Mouse (Mus musculus) megakaryocyte-erythroid progenitor cell, adult 5-6 weeks (primary cell): Measurements from ENCODE around the gene Nphs1. TPM values are rescaled to one million over a fixed set of nuclear protein-coding genes. Genes with fewer than 3 reads are reported as not detected.
A peak's percentile ranks its signal among the peaks of the same experiment; 100 is the strongest.
"Not testable (repeated sequence)": the region's sequence is repeated elsewhere in the genome, so short reads cannot be mapped to it uniquely, and the experiment has no call there.

Experiments used
- ATAC-seq: replicated peaks from 2 replicates; pipeline ENCODE4 v1.8.0; 2016; ENCODE audit warnings: mild to moderate bottlenecking, inconsistent platforms; ENCODE audit not compliant: severe bottlenecking, poor library complexity, low FRiP score, low TSS enrichment
- total RNA-seq, 2 experiments: library from RNA; stranded (forward) in 1 of 2; stranded (reverse) in 1 of 2; fragments of 200-1000, 215-1000 nt in 1 of 2; fragments of >200 nt in 1 of 2; fragmentation: Nextera tagmentation in 1 of 2; gene quantifications; 2 replicates each; pipeline ENCODE4 v1.2.3; 2014 to 2017

Nphs1 gene
- total RNA-seq, 2 experiments from 2014 or later = 1.7 to 1.9 TPM

- ATAC-seq = no peak
Measured at GRCm38 (mm10) chr7:30477415-30478381, 19.6 kb downstream of the Nphs1 start.

- ATAC-seq = no peak
Measured at GRCm38 (mm10) chr7:30484250-30484649, 26.1 kb downstream of the Nphs1 start.

DNA sequence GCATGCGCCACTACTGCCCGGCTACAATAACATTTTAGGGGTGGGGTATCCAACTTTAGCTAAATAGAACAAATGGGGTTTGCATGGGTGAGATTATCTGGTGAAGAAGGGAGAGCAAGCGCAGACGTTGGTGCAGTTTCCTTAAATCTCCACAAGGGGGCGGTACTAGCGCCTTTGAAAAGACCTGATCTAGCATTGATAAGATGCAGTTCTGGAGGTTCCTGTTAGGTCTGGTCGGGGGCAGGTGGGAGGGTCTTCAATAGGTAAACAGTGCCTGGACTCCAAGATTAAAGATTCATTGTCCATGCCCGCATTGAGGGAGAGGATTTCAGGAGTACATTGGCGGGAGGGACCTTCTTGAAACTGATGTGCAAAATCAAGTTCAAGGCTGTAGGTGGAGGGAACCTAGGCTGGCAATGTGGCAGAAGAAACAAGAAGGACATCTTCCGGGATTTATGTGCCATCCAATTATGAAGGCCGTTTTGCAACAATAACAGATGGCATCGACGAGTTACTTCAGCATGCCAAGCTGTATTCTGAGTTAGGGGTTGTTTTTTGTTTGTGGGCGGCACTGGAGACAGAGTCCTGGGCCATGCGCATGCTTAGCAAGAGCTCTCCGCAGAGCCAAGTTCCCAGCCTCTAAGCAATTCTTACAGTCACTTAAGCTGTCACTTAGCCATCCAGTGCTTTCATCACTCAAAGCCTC, 32.3 kb downstream of the Nphs1 start:
- no peak for ATAC-seq

DNA sequence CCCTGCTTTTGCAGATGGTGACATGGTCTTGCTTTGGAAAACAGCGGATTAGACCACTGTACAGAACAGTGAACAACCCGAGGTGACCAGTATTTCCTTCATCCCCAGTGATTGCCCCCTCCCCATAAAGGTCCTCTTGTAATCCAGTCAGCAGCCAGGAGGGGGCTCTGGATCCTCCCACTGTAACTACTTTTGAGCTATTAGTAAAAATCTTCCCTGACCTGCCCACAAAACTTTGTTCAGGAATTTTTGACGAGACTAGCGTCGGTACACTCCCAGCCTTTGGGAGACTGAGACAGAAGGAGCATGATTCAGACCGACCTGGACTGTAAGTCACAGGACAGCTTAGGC, 32.8 kb downstream of the Nphs1 start:
- ATAC-seq = no peak

GRCm38 (mm10) chr7:30492765-30493164, 34.6 kb downstream of the Nphs1 start:
- ATAC-seq = peak; percentile 74

DNA sequence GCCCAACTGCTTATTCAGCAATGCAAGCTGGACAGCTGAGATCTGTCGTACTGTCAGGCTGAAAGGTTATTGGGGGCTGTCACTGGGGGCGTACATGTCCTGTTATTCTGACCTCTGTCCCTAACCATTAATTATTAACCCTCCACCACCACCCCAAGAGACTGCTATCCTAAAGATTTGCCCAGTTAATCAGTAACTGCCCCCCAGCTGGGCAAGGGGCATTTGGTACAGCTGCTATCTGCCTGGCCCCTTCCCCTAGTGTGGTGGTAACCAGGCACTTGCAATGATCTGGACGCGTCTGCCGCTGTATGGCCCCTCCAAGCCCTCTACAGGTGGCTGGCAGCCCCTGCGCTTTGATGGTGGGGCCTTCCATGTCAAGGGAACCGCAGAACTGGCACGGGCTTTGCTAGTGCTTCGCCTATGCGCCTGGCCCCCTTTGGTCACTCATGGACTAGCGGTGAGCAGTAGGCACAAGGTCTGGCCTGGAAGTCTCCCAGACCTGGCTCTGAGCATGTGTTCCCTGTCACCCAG, 35.4 kb downstream of the Nphs1 start, which contains the start of gene Prodh2:
Gene Prodh2 (plus strand): TSS at position 222 of the 531 bp plus-strand sequence.
- no peak for ATAC-seq

GRCm38 (mm10) chr7:30495506-30496042, 37.5 kb downstream of the Nphs1 start:
- ATAC-seq = not testable (repeated sequence)

GRCm38 (mm10) chr7:30501159-30501558, 43.0 kb downstream of the Nphs1 start:
- not testable (repeated sequence) for ATAC-seq

DNA sequence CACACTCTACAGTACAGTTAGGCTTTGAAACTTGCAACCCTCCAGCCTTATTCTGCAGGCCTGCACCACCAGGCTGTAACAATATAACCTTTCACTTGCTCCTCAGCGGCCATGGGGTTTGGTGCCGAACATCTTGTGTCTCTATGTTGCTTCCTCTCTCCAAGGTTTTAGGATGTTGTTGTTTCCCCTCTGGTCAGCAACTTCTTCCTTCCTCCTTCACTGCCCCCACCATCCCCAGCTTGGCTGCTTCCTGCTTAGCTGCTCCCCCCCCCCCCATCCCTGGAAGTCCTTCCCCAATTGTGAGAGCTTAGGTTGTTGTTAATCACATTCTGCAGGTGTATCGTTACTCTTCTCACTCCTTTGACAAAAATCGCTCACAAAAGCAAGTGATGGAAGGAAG, 49.9 kb downstream of the Nphs1 start:
- ATAC-seq = no peak

DNA sequence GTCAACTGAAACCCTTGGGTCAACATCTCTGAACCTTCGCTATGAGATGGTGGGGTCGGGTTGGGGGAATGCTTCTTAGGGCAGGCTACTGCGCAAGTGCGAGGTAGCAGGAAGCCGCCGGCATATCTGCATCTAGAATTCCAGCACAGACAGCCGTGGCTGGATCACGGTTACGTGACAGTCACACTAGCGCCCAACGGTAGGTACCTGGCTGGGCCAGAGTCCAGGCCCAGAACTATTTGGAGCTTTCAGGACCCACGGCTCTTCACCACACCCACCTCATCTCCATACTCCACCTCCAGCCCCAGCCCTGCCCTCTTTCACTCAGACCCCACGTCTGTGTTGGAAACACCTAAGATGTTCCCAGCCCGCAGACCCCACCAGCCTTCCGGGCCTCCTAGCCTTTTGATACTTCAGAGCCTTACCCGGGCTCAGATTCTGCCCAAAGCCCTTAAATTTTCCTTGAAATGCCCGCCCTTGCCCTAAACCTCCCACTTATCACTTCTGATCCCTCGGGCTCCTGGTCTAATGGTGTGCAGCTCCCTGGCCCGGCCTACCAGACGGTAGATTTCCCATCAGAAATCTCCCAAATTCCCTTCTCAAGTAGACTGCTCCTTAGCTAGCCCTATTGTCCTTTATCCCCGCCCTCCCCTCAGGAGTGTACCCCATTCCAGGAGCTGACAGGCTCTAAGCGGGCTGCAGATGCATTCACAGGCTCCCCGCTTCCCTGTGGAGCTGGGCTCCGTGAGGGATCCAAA, 57.1 kb downstream of the Nphs1 start:
- no peak for ATAC-seq

GRCm38 (mm10) chr7:30518325-30518724, 60.2 kb downstream of the Nphs1 start:
- ATAC-seq = no peak

GRCm38 (mm10) chr7:30520396-30520795, 62.3 kb downstream of the Nphs1 start:
- ATAC-seq = no peak

GRCm38 (mm10) chr7:30520856-30521255, 62.7 kb downstream of the Nphs1 start:
- ATAC-seq = no peak

- no peak for ATAC-seq
Measured at GRCm38 (mm10) chr7:30522871-30523270, 64.8 kb downstream of the Nphs1 start.

DNA sequence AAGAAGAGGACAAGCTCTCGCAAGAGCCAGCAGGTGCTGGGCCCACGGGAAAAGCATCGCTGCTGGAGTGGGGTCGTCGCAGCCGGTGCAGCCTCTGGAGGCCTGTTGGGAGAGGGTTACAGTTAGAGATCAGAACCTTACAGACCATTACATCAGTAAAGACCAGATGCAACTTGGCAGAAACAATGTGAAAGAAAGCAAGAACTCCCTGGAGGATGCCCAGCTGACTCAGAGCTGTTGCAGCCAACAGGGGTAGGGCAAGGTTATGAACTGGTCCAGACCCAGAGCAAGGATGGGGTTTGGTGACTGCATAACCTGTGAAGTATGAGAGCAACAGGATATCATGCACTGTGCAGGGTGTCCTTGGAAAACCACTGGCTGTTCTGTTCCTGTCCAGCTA, 66.4 kb downstream of the Nphs1 start:
- ATAC-seq = no peak

- ATAC-seq = no peak
Measured at GRCm38 (mm10) chr7:30525954-30526353, 67.8 kb downstream of the Nphs1 start.

- ATAC-seq = no peak
Measured at GRCm38 (mm10) chr7:30526399-30526798, 68.3 kb downstream of the Nphs1 start.

DNA sequence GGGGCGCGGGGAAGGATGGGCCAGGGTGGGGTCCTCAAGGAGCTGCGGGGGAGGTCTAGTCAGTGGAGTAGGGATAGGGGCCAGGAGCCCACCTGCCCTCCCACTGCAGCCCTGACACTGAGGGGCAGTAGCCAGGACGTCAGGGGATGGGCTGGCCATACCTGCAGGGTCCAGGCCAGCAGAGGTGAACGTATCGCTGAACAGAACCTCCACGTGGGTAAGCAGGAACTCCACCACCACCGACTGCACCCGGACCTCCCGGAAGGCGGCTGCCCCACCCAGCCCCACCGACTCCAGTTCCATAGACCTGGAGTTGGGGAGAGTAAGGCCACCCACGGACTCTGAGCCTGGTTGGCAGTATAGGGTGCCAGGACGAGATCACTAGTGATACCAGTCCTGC, 68.9 kb downstream of the Nphs1 start:
- ATAC-seq = no peak

- ATAC-seq = no peak
Measured at GRCm38 (mm10) chr7:30531291-30531815, 73.2 kb downstream of the Nphs1 start.
